In the genomic region with DNA sequence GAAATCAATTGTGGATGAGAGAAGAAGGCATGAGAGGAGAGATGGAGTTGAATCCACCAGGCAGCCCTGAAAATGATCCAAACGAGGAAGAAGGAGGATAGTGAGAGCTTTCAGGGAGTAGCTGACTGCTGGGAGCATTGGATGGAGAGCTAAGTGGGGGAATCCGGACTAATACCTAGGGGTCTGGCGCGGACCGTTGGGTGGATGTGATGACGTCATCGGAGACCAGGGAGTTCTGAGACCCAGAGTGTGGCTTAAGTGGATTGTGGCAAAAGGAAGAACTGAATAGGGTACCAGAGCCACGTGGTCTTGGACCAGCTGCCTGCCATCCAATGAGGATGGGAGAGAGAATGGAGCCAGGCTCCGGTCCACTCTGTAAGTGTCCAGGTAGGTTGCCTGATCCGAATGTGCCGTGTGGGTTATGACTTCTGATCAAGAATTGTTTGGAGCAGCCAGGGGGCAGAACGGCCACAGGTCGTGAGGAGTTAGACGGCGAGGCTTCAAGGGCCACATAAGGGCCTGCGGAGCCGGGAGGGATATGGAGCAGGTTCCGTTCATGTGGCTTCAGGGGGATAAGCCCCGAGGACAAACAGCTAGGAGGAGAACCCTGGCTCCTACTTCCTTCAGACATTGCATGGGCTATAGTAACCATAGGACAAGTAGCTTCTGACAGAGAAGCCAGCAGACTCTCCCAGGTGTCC, we compare ENCODE assay signal across 17 mouse cellular contexts. TPM values are rescaled to one million over a fixed set of nuclear protein-coding genes. Genes with fewer than 3 reads are reported as not detected.
DNase-seq lines count a peak whose midpoint lies in the region; ATAC-seq and TF ChIP-seq lines count a peak whose summit lies in the region.
"Had no signal": no experiment of that assay in that cellular context is flagged by ENCODE, and none has a peak within 500 bp of the region (broad histone marks: within the 10 kb centered on the region; RNA-seq: fewer than 3 reads in every experiment).

No protein-coding gene starts in this region.

- no peak overlapping the region for H3K9ac ChIP-seq in embryonic facial prominence, embryonic 12.5 days
- H3K9ac ChIP-seq in hindbrain, embryonic 13.5 days, result 0 out of 2 replicates have a peak overlapping the region, but pooled peaks have one; percentile 8
- H3K9ac ChIP-seq in hindbrain, postnatal 0 days (replicated peaks; ENCODE audit: low read length), result no peak overlapping the region
- no peak overlapping the region for H3K9ac ChIP-seq in limb, embryonic 13.5 days
- no peak overlapping the region for H3K9ac ChIP-seq in limb, embryonic 15.5 days
- H3K9ac ChIP-seq: hindbrain, embryonic 14.5 days had no signal

- no peak overlapping the region for H3K27ac ChIP-seq in embryonic facial prominence, embryonic 12.5 days
- no peak overlapping the region for H3K27ac ChIP-seq in embryonic facial prominence, embryonic 10.5 days (replicated peaks)
- no peak overlapping the region for H3K27ac ChIP-seq in hindbrain, embryonic 13.5 days
- H3K27ac ChIP-seq in hindbrain, postnatal 0 days, result no peak overlapping the region
- no peak overlapping the region for H3K27ac ChIP-seq in limb, embryonic 13.5 days
- no peak overlapping the region for H3K27ac ChIP-seq in limb, embryonic 10.5 days
- no peak overlapping the region; the same call in 1 of the 2 replicates for H3K27ac ChIP-seq in limb, embryonic 15.5 days
- H3K27ac ChIP-seq: hindbrain, embryonic 14.5 days had no signal

- ATAC-seq in embryonic facial prominence, embryonic 12.5 days (ENCODE audit: insufficient number of reproducible peaks, insufficient read depth, low FRiP score, low TSS enrichment), result peak; percentile 22; the same call in 1 of the 2 replicates
- ATAC-seq in hindbrain, embryonic 13.5 days (ENCODE audit: low FRiP score), result no peak
- ATAC-seq in hindbrain, postnatal 0 days, result no peak
- ATAC-seq in limb, embryonic 13.5 days (ENCODE audit: low FRiP score, low read depth), result 0 out of 2 replicates have a peak, but pooled peaks have one; percentile 3
- ATAC-seq in limb, embryonic 15.5 days (ENCODE audit: insufficient number of reproducible peaks, low FRiP score, low TSS enrichment, low read depth), result 0 out of 2 replicates have a peak, but pooled peaks have one; percentile 2
- ATAC-seq: forebrain, embryonic 16.5 days; intestine, postnatal 0 days had no signal

- no peak for DNase-seq in embryonic facial prominence, embryonic 10.5 days (ENCODE audit: low spot score)
- no peak for DNase-seq in hindbrain, postnatal 0 days (ENCODE audit: low spot score)
- no peak for DNase-seq in limb, embryonic 10.5 days (ENCODE audit: low spot score)
- DNase-seq in thymus, postnatal 10 days (ENCODE audit: low spot score in 2 of 2), result no peak
- DNase-seq: adrenal gland, adult 2 months; cerebellum, adult 8-10 months; heart, postnatal 14 days; liver; lung, adult 18-20 months; lung, postnatal 36 days had no signal

- H3K4me2 ChIP-seq in embryonic facial prominence, embryonic 12.5 days (replicated peaks), result no peak overlapping the region
- no peak overlapping the region for H3K4me2 ChIP-seq in hindbrain, embryonic 13.5 days
- no peak overlapping the region for H3K4me2 ChIP-seq in hindbrain, postnatal 0 days (ENCODE audit: low read depth, low read length)
- no peak overlapping the region for H3K4me2 ChIP-seq in limb, embryonic 13.5 days (replicated peaks)
- H3K4me2 ChIP-seq in limb, embryonic 15.5 days, result no peak overlapping the region
- H3K4me2 ChIP-seq: hindbrain, embryonic 14.5 days had no signal

- peaks cover 35% of the 10 kb centered on the region for H3K36me3 ChIP-seq in embryonic facial prominence, embryonic 12.5 days
- H3K36me3 ChIP-seq in embryonic facial prominence, embryonic 10.5 days (replicated peaks), result peaks cover 52% of the 10 kb centered on the region
- H3K36me3 ChIP-seq in hindbrain, embryonic 13.5 days, result peaks cover 23% of the 10 kb centered on the region
- H3K36me3 ChIP-seq in hindbrain, postnatal 0 days (ENCODE audit: insufficient read depth, low read length), result peaks cover 13% of the 10 kb centered on the region; the same call in 1 of the 2 replicates
- peaks cover 50% of the 10 kb centered on the region for H3K36me3 ChIP-seq in limb, embryonic 13.5 days
- H3K36me3 ChIP-seq in limb, embryonic 10.5 days, result peaks cover 28% of the 10 kb centered on the region
- peaks cover 38% of the 10 kb centered on the region for H3K36me3 ChIP-seq in limb, embryonic 15.5 days

- H3K4me1 ChIP-seq in embryonic facial prominence, embryonic 12.5 days, result peaks cover 3% of the 10 kb centered on the region; the same call in 1 of the 2 replicates
- H3K4me1 ChIP-seq in embryonic facial prominence, embryonic 10.5 days, result peaks cover 16% of the 10 kb centered on the region
- H3K4me1 ChIP-seq in hindbrain, embryonic 13.5 days (replicated peaks), result peaks cover 24% of the 10 kb centered on the region
- H3K4me1 ChIP-seq in hindbrain, postnatal 0 days (ENCODE audit: insufficient read depth, low read length), result peaks cover 4% of the 10 kb centered on the region; the same call in 1 of the 2 replicates
- H3K4me1 ChIP-seq in limb, embryonic 13.5 days, result peaks cover 8% of the 10 kb centered on the region; the same call in 1 of the 2 replicates
- no peaks in the 10 kb centered on the region; the same call in 1 of the 2 replicates for H3K4me1 ChIP-seq in limb, embryonic 10.5 days
- peaks cover 10% of the 10 kb centered on the region for H3K4me1 ChIP-seq in limb, embryonic 15.5 days

- H3K4me3 ChIP-seq in embryonic facial prominence, embryonic 12.5 days, result no peak overlapping the region
- no peak overlapping the region for H3K4me3 ChIP-seq in embryonic facial prominence, embryonic 10.5 days
- H3K4me3 ChIP-seq in hindbrain, embryonic 13.5 days, result no peak overlapping the region
- no peak overlapping the region for H3K4me3 ChIP-seq in hindbrain, postnatal 0 days (ENCODE audit: low read length)
- H3K4me3 ChIP-seq in limb, embryonic 13.5 days, result no peak overlapping the region
- H3K4me3 ChIP-seq in limb, embryonic 10.5 days, result no peak overlapping the region
- H3K4me3 ChIP-seq in limb, embryonic 15.5 days, result no peak overlapping the region

- 82% methylated on average over 19 of the region's 19 CpGs for WGBS in embryonic facial prominence, embryonic 12.5 days
- 86% methylated on average over 19 of the region's 19 CpGs for WGBS in embryonic facial prominence, embryonic 10.5 days
- WGBS in hindbrain, embryonic 13.5 days, result 85% methylated on average over 19 of the region's 19 CpGs
- WGBS in hindbrain, postnatal 0 days, result 83% methylated on average over 19 of the region's 19 CpGs
- WGBS in limb, embryonic 13.5 days, result 80% methylated on average over 19 of the region's 19 CpGs
- 85% methylated on average over 19 of the region's 19 CpGs for WGBS in limb, embryonic 10.5 days
- 76% methylated on average over 19 of the region's 19 CpGs for WGBS in limb, embryonic 15.5 days

- H3K9me3 ChIP-seq in embryonic facial prominence, embryonic 12.5 days, result no peaks in the 10 kb centered on the region
- H3K9me3 ChIP-seq in embryonic facial prominence, embryonic 10.5 days, result no peaks in the 10 kb centered on the region
- H3K9me3 ChIP-seq in hindbrain, embryonic 13.5 days, result no peaks in the 10 kb centered on the region
- no peaks in the 10 kb centered on the region for H3K9me3 ChIP-seq in hindbrain, postnatal 0 days (ENCODE audit: low read length)
- no peaks in the 10 kb centered on the region for H3K9me3 ChIP-seq in limb, embryonic 13.5 days
- H3K9me3 ChIP-seq in limb, embryonic 10.5 days (replicated peaks), result no peaks in the 10 kb centered on the region
- no peaks in the 10 kb centered on the region for H3K9me3 ChIP-seq in limb, embryonic 15.5 days

- TF ChIP-seq CTCF in hindbrain, postnatal 0 days (IDR thresholded peaks at IDR 0.05; ENCODE audit: low read depth), result no peak

- H3K27me3 ChIP-seq in embryonic facial prominence, embryonic 12.5 days, result no peaks in the 10 kb centered on the region
- H3K27me3 ChIP-seq in embryonic facial prominence, embryonic 10.5 days (replicated peaks; ENCODE audit: low read depth, poor library complexity, severe bottlenecking), result no peaks in the 10 kb centered on the region
- no peaks in the 10 kb centered on the region for H3K27me3 ChIP-seq in hindbrain, embryonic 13.5 days
- H3K27me3 ChIP-seq in hindbrain, postnatal 0 days (ENCODE audit: insufficient read depth, low read length), result no peaks in the 10 kb centered on the region
- H3K27me3 ChIP-seq in limb, embryonic 13.5 days, result no peaks in the 10 kb centered on the region
- H3K27me3 ChIP-seq in limb, embryonic 10.5 days (ENCODE audit: low read depth, poor library complexity, severe bottlenecking), result no peaks in the 10 kb centered on the region
- H3K27me3 ChIP-seq in limb, embryonic 15.5 days, result no peaks in the 10 kb centered on the region

RNA-seq across cellular contexts. Expression of a gene that starts 18.3 kb away (rescaled TPM):
- polyA plus RNA-seq in embryonic facial prominence, embryonic 12.5 days (2016; fragmentation: Nextera tagmentation; extraction: Ambion mirVana), result 142 and 150 TPM in 2 replicates
- 75.4 and 87.4 TPM in 2 replicates for polyA plus RNA-seq in embryonic facial prominence, embryonic 10.5 days (2016; fragmentation: Nextera tagmentation; extraction: Ambion mirVana)
- 60.5 and 68.4 TPM in 2 replicates for polyA plus RNA-seq in hindbrain, embryonic 13.5 days (2015; fragmentation: Nextera tagmentation; extraction: Ambion mirVana)
- 127 and 131 TPM in 2 replicates for total RNA-seq in hindbrain, postnatal 0 days (2014; rRNA removed)
- 40.0 and 44.6 TPM in 2 replicates for polyA plus RNA-seq in hindbrain, postnatal 0 days (2015; fragmentation: Nextera tagmentation; extraction: Ambion mirVana)
- 129 and 140 TPM in 2 replicates for polyA plus RNA-seq in limb, embryonic 13.5 days (2015; fragmentation: Nextera tagmentation; extraction: Ambion mirVana)
- 44.4 and 55.4 TPM in 2 replicates for polyA plus RNA-seq in limb, embryonic 10.5 days (2016; fragmentation: Nextera tagmentation; extraction: Ambion mirVana)
- polyA plus RNA-seq in limb, embryonic 15.5 days (2015; fragmentation: Nextera tagmentation; extraction: Ambion mirVana), result 108 and 118 TPM in 2 replicates

RNA-seq across cellular contexts. Expression of a gene that starts 32.1 kb away (rescaled TPM):
- 429 and 434 TPM in 2 replicates for polyA plus RNA-seq in embryonic facial prominence, embryonic 12.5 days (2016; fragmentation: Nextera tagmentation; extraction: Ambion mirVana)
- 474 and 479 TPM in 2 replicates for polyA plus RNA-seq in embryonic facial prominence, embryonic 10.5 days (2016; fragmentation: Nextera tagmentation; extraction: Ambion mirVana)
- polyA plus RNA-seq in hindbrain, embryonic 13.5 days (2015; fragmentation: Nextera tagmentation; extraction: Ambion mirVana), result 392 and 465 TPM in 2 replicates
- total RNA-seq in hindbrain, postnatal 0 days (2014; rRNA removed), result 686 and 698 TPM in 2 replicates
- polyA plus RNA-seq in hindbrain, postnatal 0 days (2015; fragmentation: Nextera tagmentation; extraction: Ambion mirVana), result 470 and 480 TPM in 2 replicates
- 344 and 367 TPM in 2 replicates for polyA plus RNA-seq in limb, embryonic 13.5 days (2015; fragmentation: Nextera tagmentation; extraction: Ambion mirVana)
- polyA plus RNA-seq in limb, embryonic 10.5 days (2016; fragmentation: Nextera tagmentation; extraction: Ambion mirVana), result 198 and 264 TPM in 2 replicates
- 379 and 399 TPM in 2 replicates for polyA plus RNA-seq in limb, embryonic 15.5 days (2015; fragmentation: Nextera tagmentation; extraction: Ambion mirVana)

Comparison
In these comparisons a context has a peak if more than half of its experiments do, and no peak if none do; other contexts are left out.
1. ATAC-seq: peak in embryonic facial prominence, embryonic 12.5 days (single experiment), limb, embryonic 13.5 days (single experiment) and limb, embryonic 15.5 days (single experiment); none in hindbrain, embryonic 13.5 days (single experiment) and hindbrain, postnatal 0 days (single experiment).